Mouse (Mus musculus): ENCODE measurements around the gene Ubr4. TPM values are rescaled to one million over a fixed set of nuclear protein-coding genes. Genes with fewer than 3 reads are reported as not detected.

Gene Ubr4
- polyA plus RNA-seq, 1 experiment from 2014 or later: 72.4 TPM

DNA sequence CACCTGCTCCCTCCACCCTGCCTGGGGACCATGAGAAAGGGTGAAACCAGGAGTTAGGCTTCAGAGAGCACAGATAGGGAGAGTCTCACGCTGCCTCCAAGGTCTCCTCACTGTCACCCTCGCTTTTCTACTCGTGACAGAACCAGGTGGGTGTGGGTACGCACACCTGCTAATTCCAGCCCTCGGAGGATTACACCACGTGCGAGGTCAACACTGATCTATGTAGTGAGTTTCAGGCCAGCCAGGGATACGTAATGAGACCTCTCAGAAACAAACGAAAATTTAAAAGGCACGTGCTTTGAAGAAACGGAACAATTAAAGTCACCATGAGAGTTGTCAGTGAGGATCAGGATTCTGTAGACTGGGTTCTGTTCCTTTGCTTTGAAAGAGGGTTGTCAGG, 34.0 kb upstream of the Ubr4 start:
- no peaks in the 10 kb centered on the region for H3K9me3 ChIP-seq (ENCODE audit: control insufficient read depth, low read length)
- WGBS: 93% methylated on average over 11 of the region's 11 CpGs

DNA sequence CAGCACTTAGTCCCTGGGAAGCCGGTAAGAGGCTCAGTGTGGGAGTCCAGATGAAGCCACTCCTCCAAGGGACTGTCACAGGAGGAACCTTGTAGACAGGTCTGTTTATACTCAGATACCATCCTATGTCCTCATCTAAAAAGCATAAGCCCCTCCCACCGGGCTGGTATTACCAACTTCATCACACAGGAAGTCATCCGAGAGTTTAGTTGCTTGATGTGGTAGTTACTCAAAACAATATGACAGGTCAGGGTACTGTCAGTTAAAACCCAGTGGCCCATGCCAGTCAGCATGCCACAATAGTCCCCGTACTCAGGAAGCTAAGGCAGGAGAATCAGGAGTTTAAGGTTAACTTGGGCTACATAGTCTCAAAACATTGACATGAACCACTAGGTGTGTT, 32.7 kb upstream of the Ubr4 start:
- Histone ChIP-seq H3K9ac (ENCODE audit: low read depth, low read length) (no peak overlapping the region), H3K9me3 (ENCODE audit: control insufficient read depth, low read length) (no peaks in the 10 kb centered on the region), H3K27ac (replicated peaks; ENCODE audit: low read depth, low read length) (no peak overlapping the region), H3K4me1 (ENCODE audit: control insufficient read depth, insufficient read depth, low read length) (no peaks in the 10 kb centered on the region), H3K36me3 (ENCODE audit: control insufficient read depth, insufficient read depth, low read length) (peaks cover 42% of the 10 kb centered on the region), H3K4me2 (ENCODE audit: low read depth, low read length) (no peak overlapping the region), H3K4me3 (ENCODE audit: low read depth, low read length) (no peak overlapping the region), H3K27me3 (replicated peaks; ENCODE audit: control insufficient read depth, insufficient read depth, low read length) (no peaks in the 10 kb centered on the region)
- DNase-seq (ENCODE audit: low spot score): no peak
- no peak for ATAC-seq (ENCODE audit: low read depth)
- WGBS: 86% methylated on average over 4 of the region's 4 CpGs

More for the DNA sequence above, 34.0 kb upstream of the Ubr4 start:
- Histone ChIP-seq H3K4me2 (ENCODE audit: low read depth, low read length) (no peak overlapping the region), H3K27ac (replicated peaks; ENCODE audit: low read depth, low read length) (no peak overlapping the region), H3K4me1 (ENCODE audit: control insufficient read depth, insufficient read depth, low read length) (no peaks in the 10 kb centered on the region), H3K27me3 (replicated peaks; ENCODE audit: control insufficient read depth, insufficient read depth, low read length) (no peaks in the 10 kb centered on the region), H3K36me3 (ENCODE audit: control insufficient read depth, insufficient read depth, low read length) (peaks cover 52% of the 10 kb centered on the region), H3K9ac (ENCODE audit: low read depth, low read length) (no peak overlapping the region), H3K4me3 (ENCODE audit: low read depth, low read length) (no peak overlapping the region)
- no peak for DNase-seq (ENCODE audit: low spot score)
- ATAC-seq (ENCODE audit: low read depth): no peak

DNA sequence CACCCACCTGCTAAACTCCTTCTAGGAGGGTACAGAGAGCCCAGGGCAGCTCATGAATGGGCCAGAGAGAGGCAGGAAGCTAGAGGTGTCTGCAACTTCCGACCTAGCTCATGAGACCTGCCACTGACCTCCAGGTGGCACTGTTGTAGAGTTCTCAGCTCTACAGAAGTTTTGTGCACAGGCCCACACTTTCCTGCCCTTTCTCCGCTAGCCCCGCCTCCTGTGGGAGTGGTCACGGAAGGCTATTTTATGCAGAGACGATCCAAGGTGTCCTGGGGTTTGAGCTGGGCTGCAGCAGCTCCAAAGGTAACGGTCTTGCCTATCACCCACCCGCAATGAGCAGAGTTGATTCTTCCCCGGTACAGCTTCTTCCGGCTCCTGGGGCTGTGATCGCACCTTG, 21.8 kb upstream of the Ubr4 start:
- Histone ChIP-seq H3K27me3 (replicated peaks; ENCODE audit: control insufficient read depth, insufficient read depth, low read length) (no peaks in the 10 kb centered on the region), H3K27ac (replicated peaks; ENCODE audit: low read depth, low read length) (no peak overlapping the region), H3K4me1 (ENCODE audit: control insufficient read depth, insufficient read depth, low read length) (no peaks in the 10 kb centered on the region), H3K4me3 (ENCODE audit: low read depth, low read length) (peak overlapping the region; percentile 20), H3K4me2 (ENCODE audit: low read depth, low read length) (peak overlapping the region; percentile 42), H3K9me3 (ENCODE audit: control insufficient read depth, low read length) (no peaks in the 10 kb centered on the region), H3K9ac (ENCODE audit: low read depth, low read length) (no peak overlapping the region), H3K36me3 (ENCODE audit: control insufficient read depth, insufficient read depth, low read length) (no peaks in the 10 kb centered on the region)
- ATAC-seq (ENCODE audit: low read depth): peak; percentile 90
- peak; percentile 84 for DNase-seq (ENCODE audit: low spot score)
- WGBS: 10% methylated on average over 10 of the region's 10 CpGs

- WGBS: 71% methylated on average over 6 of the region's 9 CpGs
- no peaks in the 10 kb centered on the region for H3K4me1 ChIP-seq (ENCODE audit: control insufficient read depth, insufficient read depth, low read length)
- H3K9ac ChIP-seq (ENCODE audit: low read depth, low read length): no peak overlapping the region
- H3K36me3 ChIP-seq (ENCODE audit: control insufficient read depth, insufficient read depth, low read length): no peaks in the 10 kb centered on the region
- ATAC-seq (ENCODE audit: low read depth) (no peak), DNase-seq (ENCODE audit: low spot score) (no peak)
- no peak overlapping the region for H3K27ac ChIP-seq (replicated peaks; ENCODE audit: low read depth, low read length)
- no peak overlapping the region for H3K4me2 ChIP-seq (ENCODE audit: low read depth, low read length)
- 0 out of 2 replicates have a peak, but pooled peaks cover 7% of the 10 kb centered on the region for H3K27me3 ChIP-seq (replicated peaks; ENCODE audit: control insufficient read depth, insufficient read depth, low read length)
- H3K4me3 ChIP-seq (ENCODE audit: low read depth, low read length): no peak overlapping the region
- H3K9me3 ChIP-seq (ENCODE audit: control insufficient read depth, low read length): no peaks in the 10 kb centered on the region
Measured at GRCm38 (mm10) chr4:139334631-139335295, 17.6 kb upstream of the Ubr4 start.

- Histone ChIP-seq H3K4me3 (ENCODE audit: low read depth, low read length) (no peak overlapping the region), H3K27me3 (replicated peaks; ENCODE audit: control insufficient read depth, insufficient read depth, low read length) (0 out of 2 replicates have a peak, but pooled peaks cover 7% of the 10 kb centered on the region), H3K36me3 (ENCODE audit: control insufficient read depth, insufficient read depth, low read length) (no peaks in the 10 kb centered on the region), H3K9me3 (ENCODE audit: control insufficient read depth, low read length) (no peaks in the 10 kb centered on the region), H3K4me2 (ENCODE audit: low read depth, low read length) (no peak overlapping the region), H3K4me1 (ENCODE audit: control insufficient read depth, insufficient read depth, low read length) (no peaks in the 10 kb centered on the region), H3K9ac (ENCODE audit: low read depth, low read length) (no peak overlapping the region), H3K27ac (replicated peaks; ENCODE audit: low read depth, low read length) (no peak overlapping the region)
- ATAC-seq (ENCODE audit: low read depth) (no peak), DNase-seq (ENCODE audit: low spot score) (no peak)
- WGBS: 67% methylated on average over 7 of the region's 7 CpGs
Measured at GRCm38 (mm10) chr4:139335507-139335906, 16.9 kb upstream of the Ubr4 start.

DNA sequence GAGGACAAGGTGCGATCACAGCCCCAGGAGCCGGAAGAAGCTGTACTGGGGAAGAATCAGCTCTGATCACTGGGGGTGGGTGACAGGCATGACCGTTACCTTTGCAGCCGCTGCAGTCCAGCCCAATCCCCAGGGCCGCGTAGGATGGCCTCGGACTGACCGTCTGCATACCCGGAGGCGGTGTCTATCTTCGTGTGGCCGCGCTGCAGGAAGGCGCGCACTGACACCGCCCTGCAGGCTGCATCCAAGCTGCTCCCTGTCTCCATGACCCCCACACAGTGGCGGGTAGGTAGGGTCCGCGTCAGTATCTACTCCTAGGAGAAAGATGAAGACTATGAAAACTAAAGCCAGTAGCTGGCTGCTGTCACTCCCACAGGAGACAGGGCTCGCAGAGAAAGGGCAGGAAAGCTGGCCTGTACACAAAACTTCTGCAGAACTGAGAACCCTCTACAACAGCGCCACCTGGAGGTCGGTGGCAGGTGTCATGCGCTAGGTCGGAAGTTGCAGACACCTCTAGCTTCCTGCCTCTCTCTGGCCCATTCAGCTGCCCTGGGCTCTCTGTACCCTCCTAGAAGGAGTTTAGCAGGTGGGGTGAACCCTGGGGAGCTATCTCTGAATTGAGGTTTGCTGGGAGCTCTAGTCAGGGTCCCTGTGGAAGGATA, 15.5 kb upstream of the Ubr4 start:
- H3K9ac ChIP-seq (ENCODE audit: low read depth, low read length): 0 out of 2 replicates have a peak overlapping the region, but pooled peaks have one; percentile 37
- H3K4me3 ChIP-seq (ENCODE audit: low read depth, low read length): peak overlapping the region; percentile 18
- no peak overlapping the region for H3K27ac ChIP-seq (replicated peaks; ENCODE audit: low read depth, low read length)
- 27% methylated on average over 23 of the region's 24 CpGs for WGBS
- H3K36me3 ChIP-seq (ENCODE audit: control insufficient read depth, insufficient read depth, low read length): no peaks in the 10 kb centered on the region
- ATAC-seq (ENCODE audit: low read depth): 0 out of 2 replicates have a peak, but pooled peaks have one; percentile 47
- peak; percentile 77 for DNase-seq (ENCODE audit: low spot score)
- no peaks in the 10 kb centered on the region for H3K4me1 ChIP-seq (ENCODE audit: control insufficient read depth, insufficient read depth, low read length)
- no peaks in the 10 kb centered on the region for H3K9me3 ChIP-seq (ENCODE audit: control insufficient read depth, low read length)
- peak overlapping the region; percentile 49 for H3K4me2 ChIP-seq (ENCODE audit: low read depth, low read length)
- 0 out of 2 replicates have a peak, but pooled peaks cover 7% of the 10 kb centered on the region for H3K27me3 ChIP-seq (replicated peaks; ENCODE audit: control insufficient read depth, insufficient read depth, low read length)

DNA sequence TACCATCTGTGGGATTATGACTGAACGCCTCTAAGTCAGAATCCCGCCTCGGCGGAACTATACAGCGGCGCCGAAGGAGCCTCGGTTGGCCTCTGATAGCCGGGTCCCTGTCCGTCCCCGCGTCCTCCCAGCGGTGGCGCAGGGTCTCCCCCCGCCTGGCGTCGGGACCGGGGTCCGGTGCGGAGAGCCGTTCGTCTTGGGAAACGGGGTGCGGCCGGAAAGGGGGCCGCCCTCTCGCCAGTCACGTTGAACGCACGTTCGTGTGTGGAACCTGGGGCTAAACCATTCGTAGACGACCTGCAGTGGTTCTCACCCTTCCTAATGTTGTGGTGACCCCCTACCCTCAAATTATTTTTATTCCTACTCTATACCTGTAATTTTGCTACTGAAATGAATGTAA, 14.3 kb upstream of the Ubr4 start:
- Histone ChIP-seq H3K9me3 (ENCODE audit: control insufficient read depth, low read length) (no peaks in the 10 kb centered on the region), H3K27me3 (replicated peaks; ENCODE audit: control insufficient read depth, insufficient read depth, low read length) (0 out of 2 replicates have a peak, but pooled peaks cover 7% of the 10 kb centered on the region), H3K4me2 (ENCODE audit: low read depth, low read length) (no peak overlapping the region), H3K4me1 (ENCODE audit: control insufficient read depth, insufficient read depth, low read length) (no peaks in the 10 kb centered on the region), H3K27ac (replicated peaks; ENCODE audit: low read depth, low read length) (no peak overlapping the region), H3K4me3 (ENCODE audit: low read depth, low read length) (no peak overlapping the region), H3K36me3 (ENCODE audit: control insufficient read depth, insufficient read depth, low read length) (no peaks in the 10 kb centered on the region), H3K9ac (ENCODE audit: low read depth, low read length) (no peak overlapping the region)
- no peak for ATAC-seq (ENCODE audit: low read depth)
- no peak for DNase-seq (ENCODE audit: low spot score)
- WGBS: 52% methylated on average over 33 of the region's 33 CpGs

GRCm38 (mm10) chr4:139340835-139341234, 11.6 kb upstream of the Ubr4 start:
- DNase-seq (ENCODE audit: low spot score): no peak
- no peak for ATAC-seq (ENCODE audit: low read depth)
- no peak overlapping the region for H3K27ac ChIP-seq (replicated peaks; ENCODE audit: low read depth, low read length)
- H3K4me1 ChIP-seq (ENCODE audit: control insufficient read depth, insufficient read depth, low read length): no peaks in the 10 kb centered on the region
- H3K36me3 ChIP-seq (ENCODE audit: control insufficient read depth, insufficient read depth, low read length): peaks cover 7% of the 10 kb centered on the region; the same call in 1 of the 2 replicates
- H3K9me3 ChIP-seq (ENCODE audit: control insufficient read depth, low read length): no peaks in the 10 kb centered on the region
- WGBS: 78% methylated on average over 4 of the region's 4 CpGs
- no peak overlapping the region for H3K4me2 ChIP-seq (ENCODE audit: low read depth, low read length)
- H3K27me3 ChIP-seq (replicated peaks; ENCODE audit: control insufficient read depth, insufficient read depth, low read length): 0 out of 2 replicates have a peak, but pooled peaks cover 7% of the 10 kb centered on the region
- no peak overlapping the region for H3K9ac ChIP-seq (ENCODE audit: low read depth, low read length)
- no peak overlapping the region for H3K4me3 ChIP-seq (ENCODE audit: low read depth, low read length)

All from embryonic facial prominence, embryonic 14.5 days (tissue).